Mouse (Mus musculus) granulocyte monocyte progenitor cell, adult 5-6 weeks (primary cell): ENCODE measurements around the gene Lmbr1l. TPM values are rescaled to one million over a fixed set of nuclear protein-coding genes. Genes with fewer than 3 reads are reported as not detected.
"Not testable (repeated sequence)": the region's sequence is repeated elsewhere in the genome, so short reads cannot be mapped to it uniquely, and the experiment has no call there.

Experiments
- ATAC-seq: replicated peaks from 2 replicates; pipeline ENCODE4 v1.8.0; 2016; ENCODE audit warnings: mild to moderate bottlenecking, moderate TSS enrichment, inconsistent platforms; ENCODE audit not compliant: poor library complexity, severe bottlenecking
- total RNA-seq, 2 experiments: library from RNA; stranded (forward) in 1 of 2; stranded (reverse) in 1 of 2; fragments of 200-712, 200-1000 nt in 1 of 2; fragments of >200 nt in 1 of 2; fragmentation: Nextera tagmentation in 1 of 2; gene quantifications; 2 replicates each; pipeline ENCODE4 v1.2.3; 2014 to 2017

Lmbr1l gene
- total RNA-seq (2014; fragmentation: Nextera tagmentation): 3.5 and 8.5 TPM in 2 replicates
- total RNA-seq (2017): 7.7 and 11.9 TPM in 2 replicates

DNA sequence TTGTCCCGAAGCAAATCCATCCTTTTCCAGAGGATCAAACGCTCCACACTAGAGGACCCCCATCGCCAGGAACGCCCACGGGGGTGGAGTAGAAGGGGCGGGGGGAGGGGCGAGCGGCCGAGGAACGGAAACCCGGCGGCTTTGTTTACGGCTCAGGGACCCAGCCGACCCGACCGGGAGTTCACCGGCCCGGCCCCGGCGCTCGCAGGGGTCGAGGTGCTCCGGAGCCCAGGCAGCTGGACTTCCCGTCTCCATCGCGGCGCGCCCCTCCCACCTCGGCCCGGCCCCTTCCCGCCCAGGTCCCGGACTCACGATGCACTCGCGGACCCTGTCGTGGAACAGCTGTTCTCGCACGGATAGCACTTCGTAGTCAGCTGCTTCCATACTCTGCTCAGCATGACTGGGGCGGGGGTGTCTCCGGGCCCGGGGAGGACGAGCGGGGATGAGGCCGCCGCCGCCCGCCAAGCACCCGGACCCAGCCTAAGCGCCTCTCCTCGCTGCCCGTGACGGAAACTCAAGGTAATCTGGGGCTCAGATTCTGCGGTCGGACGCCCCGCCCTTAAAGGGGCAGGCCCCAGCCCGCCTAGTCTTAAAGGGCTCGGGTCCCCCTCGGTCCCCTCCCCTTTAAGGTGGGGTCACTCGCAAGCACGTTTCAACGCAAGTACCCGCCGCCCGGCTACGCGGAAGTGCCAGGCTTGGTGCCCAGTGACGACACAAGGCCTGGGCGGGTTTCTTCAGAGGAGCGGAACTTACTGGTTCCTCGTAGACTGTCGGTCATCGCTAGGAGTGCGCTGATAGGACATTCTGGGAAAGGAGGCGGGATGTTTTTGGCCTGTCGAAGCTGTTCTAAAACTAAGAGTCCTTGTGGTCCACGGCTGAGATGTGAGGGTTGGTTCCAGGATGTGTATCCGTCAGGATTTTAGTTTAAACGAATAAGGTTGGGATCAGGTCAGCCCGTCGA lies at the start of gene Lmbr1l:
TSS of gene Lmbr1l (minus strand) at position 694 of the 961 bp plus-strand sequence.
- peak; percentile 97 for ATAC-seq

DNA sequence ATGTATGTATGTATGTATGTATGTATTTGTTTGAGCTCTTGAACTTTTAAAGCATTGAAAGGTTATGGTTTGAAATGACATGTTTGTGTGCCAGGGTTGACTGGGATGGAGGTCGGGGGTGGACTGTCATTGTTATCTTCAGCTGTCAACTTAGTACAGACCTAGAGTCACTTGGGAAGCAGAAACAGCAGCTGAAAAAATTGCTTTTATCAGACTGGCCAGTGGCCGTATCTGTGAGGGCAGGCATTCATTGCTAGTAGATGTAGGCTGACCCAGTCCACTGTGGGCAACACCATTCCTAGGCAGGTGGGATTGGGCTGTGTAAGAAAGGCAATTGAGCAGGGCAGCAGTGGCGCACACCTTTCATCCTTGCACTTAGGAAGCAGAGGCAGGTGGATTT lies 41.5 kb upstream of the Lmbr1l start:
- no peak for ATAC-seq

DNA sequence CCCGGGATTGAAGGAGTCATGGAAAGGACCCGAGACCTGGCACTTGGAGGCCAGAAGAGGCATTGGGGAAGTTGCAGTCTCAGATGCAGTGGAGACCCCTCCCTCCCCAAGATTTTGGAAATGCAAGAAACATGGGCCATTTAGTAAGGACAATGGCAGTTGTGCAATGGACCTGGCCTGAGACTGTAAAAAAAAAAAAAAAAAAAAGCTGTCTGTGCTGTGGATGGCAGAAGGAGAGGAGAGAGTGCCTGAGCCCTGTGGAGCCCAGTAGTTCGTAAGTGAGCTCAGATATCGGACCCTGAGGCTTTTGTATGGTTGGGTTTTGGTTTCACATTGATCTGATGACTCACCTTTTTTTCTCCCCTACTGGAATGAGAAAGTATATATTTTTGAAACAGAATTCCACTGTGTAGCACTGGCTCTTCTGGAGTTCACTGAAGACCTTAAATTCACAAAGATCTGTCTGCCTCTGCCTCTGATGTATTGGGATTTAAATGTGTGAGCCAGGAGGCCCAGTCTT lies 40.9 kb upstream of the Lmbr1l start:
- peak; percentile 54 for ATAC-seq

DNA sequence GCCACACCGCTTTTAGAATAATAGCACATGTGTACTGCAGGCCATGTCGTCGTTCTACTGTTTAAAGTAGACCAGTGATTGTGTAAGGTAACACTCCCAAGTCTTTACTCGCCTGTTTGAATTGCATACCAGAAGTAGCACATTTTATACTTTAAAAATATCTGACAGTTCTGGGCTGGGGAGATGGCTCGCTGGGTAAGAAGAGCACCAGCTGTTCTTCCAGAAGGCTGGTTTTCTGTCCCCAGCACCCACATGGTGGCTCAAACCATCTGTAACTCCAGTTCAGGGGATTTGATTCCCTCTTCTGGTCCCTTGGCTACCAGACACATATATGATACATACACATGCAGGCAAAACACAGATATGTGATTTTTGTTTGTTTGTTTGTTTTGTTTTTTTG lies 39.4 kb upstream of the Lmbr1l start:
- no peak for ATAC-seq

- ATAC-seq: no peak
Measured at GRCm38 (mm10) chr15:98956000-98956399, 38.0 kb upstream of the Lmbr1l start.

DNA sequence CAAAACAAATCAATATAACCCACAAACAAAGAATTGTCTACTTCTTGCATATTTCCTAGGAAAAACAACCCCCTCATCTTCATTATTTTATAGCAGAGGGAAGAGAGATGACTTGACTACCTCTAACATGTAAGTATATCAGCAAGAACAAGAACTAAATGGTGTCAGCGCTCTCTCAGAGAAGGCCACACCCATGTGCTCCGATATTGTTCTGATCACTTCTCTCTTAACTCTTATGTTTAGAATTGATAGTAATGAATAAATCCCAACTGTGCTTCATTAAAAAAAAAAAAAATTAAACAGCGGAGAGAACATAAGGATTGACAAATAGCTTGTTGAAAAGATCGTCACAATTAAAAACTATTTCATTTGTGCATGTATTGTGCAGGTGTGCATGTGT lies 37.3 kb upstream of the Lmbr1l start:
- ATAC-seq: no peak

GRCm38 (mm10) chr15:98954425-98955253 lies 36.6 kb upstream of the Lmbr1l start:
- no peak for ATAC-seq

- peak; percentile 87 for ATAC-seq
Measured at GRCm38 (mm10) chr15:98953401-98954356, 35.6 kb upstream of the Lmbr1l start, which contains the start of the genes Gm49450 and Tuba1a. Gene Gm49450 (minus strand): TSS chr15:98953551. Gene Tuba1a (minus strand): TSS chr15:98953703.

- peak; percentile 74 for ATAC-seq
Measured at GRCm38 (mm10) chr15:98952751-98953400, 34.8 kb upstream of the Lmbr1l start.

- ATAC-seq: no peak
Measured at GRCm38 (mm10) chr15:98952063-98952455, 34.0 kb upstream of the Lmbr1l start.

GRCm38 (mm10) chr15:98951122-98952062 lies 33.4 kb upstream of the Lmbr1l start:
- ATAC-seq: not testable (repeated sequence)

- no peak for ATAC-seq
Measured at GRCm38 (mm10) chr15:98949607-98949892, 31.5 kb upstream of the Lmbr1l start.

DNA sequence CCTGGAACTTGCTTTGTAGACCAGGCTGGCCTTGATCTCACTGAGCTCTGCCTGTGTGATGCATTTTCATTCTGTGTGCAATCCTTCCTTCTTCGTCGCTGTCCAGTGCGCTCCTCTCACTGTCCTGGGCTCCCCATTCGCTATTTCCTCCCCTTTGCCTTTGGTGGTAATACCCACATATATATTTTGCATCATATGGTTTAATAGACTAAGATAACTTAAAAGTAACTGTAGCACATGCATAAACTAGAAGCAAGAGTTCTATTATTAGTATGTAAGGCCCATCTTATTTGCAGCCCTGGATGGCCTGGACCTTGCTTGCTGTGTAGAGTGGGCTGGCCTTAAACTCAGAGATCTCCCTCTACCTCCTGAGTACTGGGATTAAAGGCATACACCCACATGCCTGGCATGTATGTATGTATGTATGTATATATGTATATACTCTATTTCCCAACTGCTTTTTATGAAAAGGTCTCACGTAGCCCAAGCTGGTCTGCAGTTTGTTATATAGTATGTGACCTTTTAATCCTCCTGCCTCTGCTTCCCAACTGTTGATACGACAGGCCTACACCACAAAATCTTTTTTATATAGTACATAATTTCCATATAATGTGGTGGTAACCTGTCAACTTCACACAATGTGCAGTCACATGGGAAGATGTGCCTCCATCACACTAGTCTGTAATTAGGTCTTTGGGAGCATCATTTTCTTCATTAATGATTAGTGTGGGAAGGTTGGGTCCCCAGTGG lies 31.0 kb upstream of the Lmbr1l start:
- no peak for ATAC-seq

DNA sequence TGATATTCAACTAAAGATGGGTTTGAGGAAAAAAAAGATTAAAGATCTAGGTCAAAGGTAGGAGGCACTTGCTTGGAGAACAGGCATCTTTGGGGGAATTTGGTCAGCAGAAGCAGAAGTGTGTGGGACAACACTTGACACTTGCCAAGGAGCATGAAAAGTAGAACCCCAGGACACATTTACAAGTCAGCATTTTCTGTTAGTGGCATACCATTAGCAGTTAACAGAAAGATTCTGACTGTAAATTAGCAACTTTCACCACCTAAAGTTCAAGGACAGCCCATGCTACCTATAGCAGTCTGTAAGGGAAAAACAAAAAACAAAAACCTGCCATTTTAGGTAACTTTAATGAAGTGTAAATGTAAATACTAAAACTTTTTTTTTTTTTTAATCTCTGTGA lies 30.4 kb upstream of the Lmbr1l start:
- no peak for ATAC-seq

DNA sequence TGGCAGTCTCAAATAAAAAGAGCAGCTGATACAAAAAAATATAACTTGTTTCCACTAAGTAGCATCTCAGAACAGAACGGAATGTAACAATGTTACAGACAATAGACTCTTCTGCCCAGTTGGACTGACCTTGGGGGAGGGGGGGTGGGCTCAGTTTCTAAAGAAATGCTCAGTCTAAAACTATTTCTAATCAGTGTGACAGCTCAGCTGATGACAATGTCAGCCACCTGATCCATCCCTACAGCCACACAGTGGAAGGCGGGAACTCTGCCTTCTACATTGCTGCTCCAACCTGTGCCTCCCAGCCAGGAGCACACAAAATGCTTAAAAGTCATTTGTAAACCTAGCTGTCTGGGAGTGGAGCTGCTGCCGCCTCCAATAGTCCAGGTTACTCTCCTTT lies 29.9 kb upstream of the Lmbr1l start:
- ATAC-seq: no peak

DNA sequence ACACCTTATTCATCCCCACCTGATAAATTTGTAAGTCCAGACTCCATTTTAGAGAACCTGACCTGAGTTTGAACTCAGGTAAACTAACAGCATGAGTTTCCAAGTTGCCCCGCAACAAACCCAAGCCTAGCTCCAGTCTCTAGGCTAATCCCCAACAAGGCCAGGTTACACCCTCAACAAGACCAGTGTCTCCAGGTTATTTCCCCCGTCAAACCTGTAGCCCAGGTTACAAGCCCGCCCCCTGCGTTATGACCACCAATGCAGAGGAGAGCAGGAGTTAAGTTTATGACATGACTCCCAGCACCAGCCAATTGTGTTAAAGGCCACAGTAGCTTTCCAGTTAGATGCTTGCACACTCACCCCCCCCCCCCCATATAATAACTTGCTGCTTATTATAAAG lies 25.1 kb upstream of the Lmbr1l start:
- ATAC-seq: no peak

GRCm38 (mm10) chr15:98942081-98942480 lies 24.1 kb upstream of the Lmbr1l start:
- ATAC-seq: no peak

DNA sequence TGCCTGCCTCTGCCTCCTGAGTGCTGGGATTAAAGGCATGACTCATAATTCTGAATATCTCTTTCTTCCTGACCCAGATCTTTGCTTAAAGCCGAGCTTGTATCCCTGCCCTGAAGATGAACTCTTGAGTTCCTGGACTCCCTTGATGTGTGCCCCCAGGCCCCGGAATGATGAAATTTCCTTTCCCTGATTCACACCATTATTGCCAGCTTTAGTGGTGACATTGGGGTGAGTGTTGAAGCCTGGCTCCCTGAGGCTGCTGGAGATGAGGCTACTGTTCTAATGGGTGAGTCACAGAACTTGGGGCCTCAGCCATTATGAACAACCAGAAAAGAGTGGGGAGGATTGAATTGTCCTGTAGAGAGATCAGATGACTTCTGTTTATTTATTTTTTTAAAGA lies 23.5 kb upstream of the Lmbr1l start:
- no peak for ATAC-seq
